Mouse (Mus musculus): ENCODE measurements around the gene Wsb2. TPM values are rescaled to one million over a fixed set of nuclear protein-coding genes. Genes with fewer than 3 reads are reported as not detected.

The Wsb2 gene
- 77.0 and 86.7 TPM in 2 replicates for polyA plus RNA-seq (2015; fragmentation: Nextera tagmentation; extraction: Ambion mirVana)

- H3K9ac ChIP-seq: peak within 1 kb of the TSS; percentile 94
- peak within 1 kb of the TSS; percentile 77 for H3K4me2 ChIP-seq
- peaks cover 49% of the 10 kb centered on the region for H3K4me1 ChIP-seq (replicated peaks)
- H3K4me3 ChIP-seq: peak within 1 kb of the TSS; percentile 83
- no peaks in the 10 kb centered on the region for H3K9me3 ChIP-seq (replicated peaks)
- peak; percentile 70 for ATAC-seq (replicated peaks; ENCODE audit: insufficient number of reproducible peaks, insufficient read depth, low FRiP score, low read depth)
- H3K36me3 ChIP-seq: peaks cover 4% of the 10 kb centered on the region; the same call in 1 of the 2 replicates
- no peaks in the 10 kb centered on the region for H3K27me3 ChIP-seq
- peak within 1 kb of the TSS; percentile 97 for H3K27ac ChIP-seq
- 0% methylated on average over 19 of the region's 54 CpGs for WGBS
Observed at GRCm38 (mm10) chr5:117357129-117357477, at the start of gene Wsb2. Gene Wsb2 (plus strand): TSS chr5:117357304.

- ATAC-seq (replicated peaks; ENCODE audit: insufficient number of reproducible peaks, insufficient read depth, low FRiP score, low read depth): 0 out of 2 replicates have a peak, but pooled peaks have one; percentile 53
- Histone ChIP-seq H3K9me3 (replicated peaks) (no peaks in the 10 kb centered on the region), H3K4me2 (no peak overlapping the region), H3K4me1 (replicated peaks) (peaks cover 15% of the 10 kb centered on the region), H3K27ac (no peak overlapping the region), H3K9ac (no peak overlapping the region), H3K36me3 (no peaks in the 10 kb centered on the region), H3K27me3 (no peaks in the 10 kb centered on the region), H3K4me3 (no peak overlapping the region)
- 29% methylated on average over 11 of the region's 11 CpGs for whole genome bisulfite sequencing
Observed at GRCm38 (mm10) chr5:117307699-117308098, 49.4 kb upstream of the Wsb2 start.

- H3K9ac ChIP-seq: no peak overlapping the region
- ATAC-seq (replicated peaks; ENCODE audit: insufficient number of reproducible peaks, insufficient read depth, low FRiP score, low read depth): no peak
Observed at GRCm38 (mm10) chr5:117313420-117313819, 43.7 kb upstream of the Wsb2 start.

GRCm38 (mm10) chr5:117313909-117314308 is 43.2 kb upstream of the Wsb2 start:
- H3K4me2 ChIP-seq: peak overlapping the region; percentile 57
- ATAC-seq (replicated peaks; ENCODE audit: insufficient number of reproducible peaks, insufficient read depth, low FRiP score, low read depth): no peak
- H3K9ac ChIP-seq: no peak overlapping the region
- peaks cover 23% of the 10 kb centered on the region for H3K4me1 ChIP-seq (replicated peaks)
- peak overlapping the region; percentile 36 for H3K4me3 ChIP-seq
- H3K27ac ChIP-seq: no peak overlapping the region
- no peaks in the 10 kb centered on the region for H3K27me3 ChIP-seq
- 36% methylated on average over 10 of the region's 10 CpGs for WGBS
- no peaks in the 10 kb centered on the region for H3K36me3 ChIP-seq
- H3K9me3 ChIP-seq (replicated peaks): no peaks in the 10 kb centered on the region

More at GRCm38 (mm10) chr5:117313420-117313819, 43.7 kb upstream of the Wsb2 start:
- Histone ChIP-seq H3K4me1 (replicated peaks) (peaks cover 23% of the 10 kb centered on the region), H3K36me3 (no peaks in the 10 kb centered on the region), H3K9me3 (replicated peaks) (no peaks in the 10 kb centered on the region), H3K4me2 (peak overlapping the region; percentile 57), H3K4me3 (peak overlapping the region; percentile 36), H3K27me3 (no peaks in the 10 kb centered on the region), H3K27ac (no peak overlapping the region)
- WGBS: 17% methylated on average over 14 of the region's 14 CpGs

GRCm38 (mm10) chr5:117314587-117315428 is 42.3 kb upstream of the Wsb2 start:
- no peak overlapping the region for H3K4me3 ChIP-seq
- 0 out of 2 replicates have a peak overlapping the region, but pooled peaks have one; percentile 57 for H3K4me2 ChIP-seq
- H3K9ac ChIP-seq: no peak overlapping the region
- H3K36me3 ChIP-seq: no peaks in the 10 kb centered on the region
- H3K27me3 ChIP-seq: no peaks in the 10 kb centered on the region
- 29% methylated on average over 9 of the region's 9 CpGs for WGBS
- H3K9me3 ChIP-seq (replicated peaks): no peaks in the 10 kb centered on the region
- H3K27ac ChIP-seq: no peak overlapping the region
- ATAC-seq (replicated peaks; ENCODE audit: insufficient number of reproducible peaks, insufficient read depth, low FRiP score, low read depth): no peak
- peaks cover 23% of the 10 kb centered on the region for H3K4me1 ChIP-seq (replicated peaks)

GRCm38 (mm10) chr5:117318741-117319629 is 38.1 kb upstream of the Wsb2 start, which contains the start of gene Vsig10:
Gene Vsig10 (plus strand): TSS chr5:117319083.
- Histone ChIP-seq H3K27me3 (no peaks in the 10 kb centered on the region), H3K4me3 (peak within 1 kb of the TSS; percentile 92), H3K4me2 (peak within 1 kb of the TSS; percentile 94), H3K36me3 (no peaks in the 10 kb centered on the region), H3K27ac (peak within 1 kb of the TSS; percentile 84), H3K4me1 (replicated peaks) (peaks cover 21% of the 10 kb centered on the region), H3K9me3 (replicated peaks) (no peaks in the 10 kb centered on the region), H3K9ac (peak within 1 kb of the TSS; percentile 83)
- peak; percentile 83 for ATAC-seq (replicated peaks; ENCODE audit: insufficient number of reproducible peaks, insufficient read depth, low FRiP score, low read depth)
- under 1% methylated on average over 72 of the region's 81 CpGs for WGBS

GRCm38 (mm10) chr5:117323751-117324150 is 33.4 kb upstream of the Wsb2 start:
- no peak overlapping the region for H3K4me3 ChIP-seq
- H3K9ac ChIP-seq: no peak overlapping the region
- ATAC-seq (replicated peaks; ENCODE audit: insufficient number of reproducible peaks, insufficient read depth, low FRiP score, low read depth): no peak
- H3K27me3 ChIP-seq: no peaks in the 10 kb centered on the region
- no peak overlapping the region for H3K27ac ChIP-seq
- H3K4me2 ChIP-seq: no peak overlapping the region
- no peaks in the 10 kb centered on the region for H3K9me3 ChIP-seq (replicated peaks)
- 81% methylated on average over 9 of the region's 9 CpGs for WGBS
- H3K36me3 ChIP-seq: no peaks in the 10 kb centered on the region; the same call in 1 of the 2 replicates
- no peaks in the 10 kb centered on the region for H3K4me1 ChIP-seq (replicated peaks)

- Histone ChIP-seq H3K27ac (no peak overlapping the region), H3K36me3 (no peaks in the 10 kb centered on the region; the same call in 1 of the 2 replicates), H3K4me3 (no peak overlapping the region), H3K4me2 (no peak overlapping the region), H3K27me3 (no peaks in the 10 kb centered on the region), H3K4me1 (replicated peaks) (no peaks in the 10 kb centered on the region), H3K9ac (no peak overlapping the region), H3K9me3 (replicated peaks) (no peaks in the 10 kb centered on the region)
- no peak for ATAC-seq (replicated peaks; ENCODE audit: insufficient number of reproducible peaks, insufficient read depth, low FRiP score, low read depth)
- WGBS: 51% methylated on average over 6 of the region's 6 CpGs
Observed at GRCm38 (mm10) chr5:117326408-117326807, 30.7 kb upstream of the Wsb2 start.

- Histone ChIP-seq H3K27ac (no peak overlapping the region), H3K4me3 (no peak overlapping the region)
Observed at GRCm38 (mm10) chr5:117330457-117330856, 26.6 kb upstream of the Wsb2 start.

GRCm38 (mm10) chr5:117337999-117338398 is 19.1 kb upstream of the Wsb2 start:
- Histone ChIP-seq H3K4me3 (no peak overlapping the region), H3K9ac (no peak overlapping the region), H3K4me1 (replicated peaks) (no peaks in the 10 kb centered on the region), H3K27ac (no peak overlapping the region), H3K4me2 (no peak overlapping the region), H3K27me3 (no peaks in the 10 kb centered on the region), H3K9me3 (replicated peaks) (no peaks in the 10 kb centered on the region), H3K36me3 (peaks cover 31% of the 10 kb centered on the region)
- WGBS: 83% methylated on average over 10 of the region's 10 CpGs
- no peak for ATAC-seq (replicated peaks; ENCODE audit: insufficient number of reproducible peaks, insufficient read depth, low FRiP score, low read depth)

More at GRCm38 (mm10) chr5:117330457-117330856, 26.6 kb upstream of the Wsb2 start:
- no peaks in the 10 kb centered on the region for H3K27me3 ChIP-seq
- H3K4me1 ChIP-seq (replicated peaks): no peaks in the 10 kb centered on the region
- H3K36me3 ChIP-seq: peaks cover 7% of the 10 kb centered on the region
- WGBS: 82% methylated on average over 7 of the region's 7 CpGs
- no peak overlapping the region for H3K4me2 ChIP-seq
- H3K9ac ChIP-seq: no peak overlapping the region
- ATAC-seq (replicated peaks; ENCODE audit: insufficient number of reproducible peaks, insufficient read depth, low FRiP score, low read depth): no peak
- H3K9me3 ChIP-seq (replicated peaks): no peaks in the 10 kb centered on the region

- Histone ChIP-seq H3K36me3 (peaks cover 31% of the 10 kb centered on the region), H3K4me1 (replicated peaks) (no peaks in the 10 kb centered on the region), H3K9ac (no peak overlapping the region), H3K9me3 (replicated peaks) (no peaks in the 10 kb centered on the region), H3K4me3 (no peak overlapping the region), H3K27me3 (no peaks in the 10 kb centered on the region), H3K27ac (no peak overlapping the region), H3K4me2 (no peak overlapping the region)
- ATAC-seq (replicated peaks; ENCODE audit: insufficient number of reproducible peaks, insufficient read depth, low FRiP score, low read depth): no peak
- WGBS: 76% methylated on average over 8 of the region's 8 CpGs
Observed at GRCm38 (mm10) chr5:117338503-117338902, 18.6 kb upstream of the Wsb2 start.

Measured in heart, embryonic 15.5 days (tissue).